Mouse (Mus musculus): ENCODE measurements around the gene Gm5725. TPM values are rescaled to one million over a fixed set of nuclear protein-coding genes. Genes with fewer than 3 reads are reported as not detected.
"Not testable (repeated sequence)": the region's sequence is repeated elsewhere in the genome, so short reads cannot be mapped to it uniquely, and the experiment has no call there.

Gm5725 gene
- not detected for total RNA-seq (2021)
- long read RNA-seq, experiment 1: 0 reads
- long read RNA-seq, experiment 2: 0 reads

DNA sequence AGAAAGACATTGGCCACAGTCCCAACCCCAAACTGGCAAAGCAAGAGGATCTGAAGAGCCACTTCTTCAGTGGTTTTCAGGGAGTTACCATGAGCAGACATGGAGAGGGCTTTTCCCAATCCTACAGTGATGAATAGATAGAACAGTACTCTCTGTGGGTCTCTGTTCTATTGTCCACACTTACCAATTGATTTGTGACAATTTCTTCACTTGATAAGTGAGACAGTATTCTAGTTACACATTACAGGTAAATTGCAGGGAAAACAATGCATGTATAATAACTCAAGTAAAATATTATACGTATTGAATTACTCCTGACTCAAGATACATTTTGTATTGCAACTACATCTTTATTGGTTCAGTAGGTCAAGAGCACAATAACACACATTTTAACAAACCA is at the start of gene Gm5725:
TSS of gene Gm5725 (minus strand) at position 101 of the 400 bp plus-strand sequence.
- not testable (repeated sequence) for DNase-seq

DNA sequence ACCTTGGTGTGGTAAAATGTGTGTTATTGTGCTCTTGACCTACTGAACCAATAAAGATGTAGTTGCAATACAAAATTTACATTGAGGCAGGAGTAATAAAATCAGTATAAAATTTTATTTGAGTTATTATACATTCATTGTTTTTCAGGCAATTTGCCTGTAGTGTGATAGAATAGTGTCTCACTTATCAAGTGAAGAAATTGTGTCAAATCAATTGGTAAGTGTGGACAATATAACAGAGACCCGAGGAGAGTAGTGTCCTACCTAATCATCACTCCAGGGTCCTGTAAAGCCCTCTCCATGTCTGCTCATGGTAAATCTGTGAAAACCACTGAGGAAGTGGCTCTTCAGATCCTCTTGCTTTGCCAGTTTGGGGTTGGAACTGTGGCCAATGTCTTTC is 12.0 kb downstream of the Gm5725 start, which contains the start of gene Vmn1r135:
TSS of gene Vmn1r135 (plus strand) at position 301 of the 400 bp plus-strand sequence.
- not testable (repeated sequence) for DNase-seq

DNA sequence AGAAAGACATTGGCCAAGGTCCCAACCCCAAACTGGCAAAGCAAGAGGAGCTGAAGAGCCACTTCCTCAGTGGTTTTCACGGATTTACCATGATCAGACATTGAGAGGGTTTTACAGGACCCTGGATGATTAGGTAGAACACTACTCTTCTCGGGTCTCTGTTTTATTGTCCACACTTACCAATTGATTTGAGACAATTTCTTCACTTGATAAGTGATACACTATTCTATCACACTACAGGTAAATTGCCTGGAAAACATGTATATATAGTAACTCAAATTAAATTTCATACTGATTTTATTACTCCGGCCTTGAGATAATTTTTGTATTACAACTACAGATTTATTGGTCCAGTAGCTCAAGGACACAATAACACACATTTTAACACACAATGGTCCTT is 47.4 kb downstream of the Gm5725 start, which contains the start of gene Gm4177:
TSS of gene Gm4177 (minus strand) at position 101 of the 400 bp plus-strand sequence.
- DNase-seq: not testable (repeated sequence)

Other genes with a start within 250 kb of the Gm5725 start
- not detected for gene Vmn1r132, start 230.2 kb downstream of the Gm5725 start, total RNA-seq (2021)
- not detected for gene Gm4175, start 82.8 kb downstream of the Gm5725 start, total RNA-seq (2021)
- gene Gm4177, start 47.5 kb downstream of the Gm5725 start, total RNA-seq (2021): not detected
- not detected for gene Vmn1r135, start 11.9 kb downstream of the Gm5725 start, total RNA-seq (2021)
- not detected for gene Gm5891, start 77.0 kb upstream of the Gm5725 start, total RNA-seq (2021)
- not detected for gene Vmn1r137, start 150.3 kb upstream of the Gm5725 start, total RNA-seq (2021)
- gene Vmn1r138, start 184.6 kb upstream of the Gm5725 start, total RNA-seq (2021): not detected
- not detected for gene Gm6176, start 212.0 kb upstream of the Gm5725 start, total RNA-seq (2021)
- not detected for gene Vmn1r139, start 224.8 kb upstream of the Gm5725 start, total RNA-seq (2021)